Mouse (Mus musculus): ENCODE measurements around the gene Il1r2. TPM values are rescaled to one million over a fixed set of nuclear protein-coding genes. Genes with fewer than 3 reads are reported as not detected.

The Il1r2 gene
- polyA plus RNA-seq, 1 experiment from 2014 or later = 4.7 TPM

Other genes starting within 250 kb of the Il1r2 start
- 34.4 and 41.3 TPM in 2 replicates for gene Map4k4, start 173.2 kb upstream of the Il1r2 start, polyA plus RNA-seq (2015; fragmentation: Nextera tagmentation; extraction: Ambion mirVana)
- 10.3 and 10.9 TPM in 2 replicates for gene Il1r1, start 151.0 kb downstream of the Il1r2 start, polyA plus RNA-seq (2015; fragmentation: Nextera tagmentation; extraction: Ambion mirVana)

All from embryonic facial prominence, embryonic 15.5 days (tissue).